Mouse (Mus musculus) megakaryocyte, embryonic 14.5 days (primary cell): ENCODE data around the gene Cpxm2. TPM values are rescaled to one million over a fixed set of nuclear protein-coding genes. Genes with fewer than 3 reads are reported as not detected.

Experiments used
- H3K27me3 ChIP-seq: replicated peaks from 2 replicates; pipeline ENCODE3; 2012; ENCODE audit warnings: inconsistent platforms
- H3K36me3 ChIP-seq: replicated peaks from 2 replicates; pipeline ENCODE3; 2012; ENCODE audit warnings: low read length, inconsistent platforms, mixed read lengths
- H3K4me1 ChIP-seq: 2 replicates; pipeline ENCODE4 v1.6.1; 2012; ENCODE audit warnings: inconsistent platforms
- H3K4me3 ChIP-seq: replicated peaks from 2 replicates; pipeline ENCODE3; 2012; ENCODE audit warnings: moderate library complexity, mild to moderate bottlenecking, inconsistent platforms
- H3K9me3 ChIP-seq: 2 replicates; pipeline ENCODE4 v1.6.1; 2012; ENCODE audit warnings: inconsistent platforms
- FLI1 ChIP-seq: IDR thresholded peaks from 2 replicates; pipeline ENCODE4 v1.6.1; 2012; ENCODE audit warnings: low read length, inconsistent platforms, mixed read lengths
- GATA1 ChIP-seq: IDR thresholded peaks from 3 replicates; pipeline ENCODE4 v1.6.1; 2012; ENCODE audit warnings: mixed read lengths, low read length, inconsistent platforms, borderline replicate concordance
- polyA plus RNA-seq: library from polyadenylated mRNA; stranded (reverse); fragments of >175 nt; gene quantifications from 2 replicates; pipeline ENCODE4 v1.2.3, GENCODE M21; 2012; ENCODE audit warnings: low replicate concordance; ENCODE audit not compliant: insufficient read depth

Gene Cpxm2
- polyA plus RNA-seq, 1 experiment, result not detected

GRCm38 (mm10) chr7:132060116-132060515 lies 94.4 kb downstream of the Cpxm2 start:
- no peak for TF ChIP-seq GATA1
- TF ChIP-seq FLI1, result no peak
- Histone ChIP-seq H3K36me3 (no peaks in the 10 kb centered on the region), H3K9me3 (no peaks in the 10 kb centered on the region), H3K4me1 (no peaks in the 10 kb centered on the region), H3K4me3 (no peak overlapping the region), H3K27me3 (no peaks in the 10 kb centered on the region)

DNA sequence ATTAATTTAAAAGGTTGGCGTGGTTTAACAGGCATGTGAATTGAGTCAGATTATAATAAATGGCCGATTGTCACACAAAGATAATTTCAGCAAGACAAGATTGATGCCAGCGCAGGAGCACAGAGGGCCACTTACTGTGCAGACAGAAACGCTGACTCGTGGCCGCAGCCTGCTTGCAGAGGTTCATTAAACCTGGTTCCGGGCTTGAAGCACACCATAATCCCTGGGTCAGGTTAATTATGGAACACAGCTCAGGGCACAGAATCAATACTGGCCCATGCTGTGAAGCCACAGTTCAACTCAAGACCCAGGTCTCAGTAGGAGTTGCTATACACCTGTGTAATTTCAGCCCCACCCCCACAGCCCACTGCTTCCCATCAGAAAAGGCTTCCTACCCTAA lies 98.0 kb downstream of the Cpxm2 start:
- no peaks in the 10 kb centered on the region for H3K4me1 ChIP-seq
- no peak overlapping the region for H3K4me3 ChIP-seq
- no peaks in the 10 kb centered on the region for H3K36me3 ChIP-seq
- TF ChIP-seq FLI1, result no peak
- TF ChIP-seq GATA1, result no peak
- no peaks in the 10 kb centered on the region for H3K27me3 ChIP-seq
- H3K9me3 ChIP-seq, result peaks cover 3% of the 10 kb centered on the region; the same call in 1 of the 2 replicates

GRCm38 (mm10) chr7:132046662-132047061 lies 107.9 kb downstream of the Cpxm2 start:
- no peaks in the 10 kb centered on the region for H3K9me3 ChIP-seq

GRCm38 (mm10) chr7:132031940-132032531 lies 122.5 kb downstream of the Cpxm2 start:
- Histone ChIP-seq H3K27me3 (no peaks in the 10 kb centered on the region), H3K4me1 (no peaks in the 10 kb centered on the region), H3K4me3 (no peak overlapping the region), H3K9me3 (peaks cover 9% of the 10 kb centered on the region), H3K36me3 (no peaks in the 10 kb centered on the region)
- TF ChIP-seq FLI1 (no peak), GATA1 (no peak)

More at GRCm38 (mm10) chr7:132046662-132047061, 107.9 kb downstream of the Cpxm2 start:
- Histone ChIP-seq H3K27me3 (no peaks in the 10 kb centered on the region), H3K4me3 (no peak overlapping the region), H3K36me3 (no peaks in the 10 kb centered on the region), H3K4me1 (no peaks in the 10 kb centered on the region)
- TF ChIP-seq GATA1, result no peak
- TF ChIP-seq FLI1, result no peak

GRCm38 (mm10) chr7:132026671-132027070 lies 127.9 kb downstream of the Cpxm2 start:
- H3K4me3 ChIP-seq, result no peak overlapping the region
- TF ChIP-seq GATA1 (no peak), FLI1 (no peak)
- no peaks in the 10 kb centered on the region for H3K4me1 ChIP-seq
- no peaks in the 10 kb centered on the region; the same call in 1 of the 2 replicates for H3K9me3 ChIP-seq
- H3K27me3 ChIP-seq, result no peaks in the 10 kb centered on the region
- H3K36me3 ChIP-seq, result no peaks in the 10 kb centered on the region

GRCm38 (mm10) chr7:132025591-132025990 lies 128.9 kb downstream of the Cpxm2 start:
- H3K27me3 ChIP-seq, result no peaks in the 10 kb centered on the region
- no peak overlapping the region for H3K4me3 ChIP-seq
- H3K36me3 ChIP-seq, result no peaks in the 10 kb centered on the region
- H3K9me3 ChIP-seq, result no peaks in the 10 kb centered on the region; the same call in 1 of the 2 replicates
- H3K4me1 ChIP-seq, result no peaks in the 10 kb centered on the region
- TF ChIP-seq FLI1, result no peak
- no peak for TF ChIP-seq GATA1

DNA sequence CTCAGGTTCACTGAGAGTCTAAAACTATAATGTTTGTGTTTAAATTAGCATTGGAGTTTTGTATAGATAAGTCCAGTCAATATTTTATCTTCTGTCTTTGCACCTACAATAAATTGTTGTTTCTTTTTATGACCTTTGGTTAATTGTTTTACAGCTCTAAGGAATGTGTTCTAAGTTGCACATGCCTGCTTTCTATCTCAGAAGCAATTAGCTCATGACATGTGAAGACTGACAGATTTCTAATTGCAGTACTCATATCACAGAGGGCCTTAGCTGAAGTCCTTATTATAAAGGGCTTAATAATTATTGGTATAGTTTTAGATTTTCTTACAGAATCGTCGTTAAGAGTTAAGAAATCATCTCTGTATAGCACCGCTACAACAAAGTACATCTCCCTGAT lies 138.6 kb downstream of the Cpxm2 start:
- Histone ChIP-seq H3K4me1 (no peaks in the 10 kb centered on the region), H3K4me3 (no peak overlapping the region), H3K9me3 (no peaks in the 10 kb centered on the region), H3K36me3 (no peaks in the 10 kb centered on the region), H3K27me3 (no peaks in the 10 kb centered on the region)
- TF ChIP-seq GATA1 (no peak), FLI1 (no peak)

GRCm38 (mm10) chr7:132015193-132015592 lies 139.3 kb downstream of the Cpxm2 start:
- no peaks in the 10 kb centered on the region for H3K4me1 ChIP-seq
- TF ChIP-seq GATA1, result no peak
- TF ChIP-seq FLI1, result no peak
- H3K27me3 ChIP-seq, result no peaks in the 10 kb centered on the region
- H3K9me3 ChIP-seq, result no peaks in the 10 kb centered on the region
- H3K36me3 ChIP-seq, result no peaks in the 10 kb centered on the region
- no peak overlapping the region for H3K4me3 ChIP-seq

GRCm38 (mm10) chr7:132013970-132014369 lies 140.6 kb downstream of the Cpxm2 start:
- Histone ChIP-seq H3K4me3 (no peak overlapping the region), H3K4me1 (no peaks in the 10 kb centered on the region), H3K9me3 (no peaks in the 10 kb centered on the region), H3K36me3 (no peaks in the 10 kb centered on the region), H3K27me3 (no peaks in the 10 kb centered on the region)
- TF ChIP-seq GATA1 (no peak), FLI1 (no peak)

DNA sequence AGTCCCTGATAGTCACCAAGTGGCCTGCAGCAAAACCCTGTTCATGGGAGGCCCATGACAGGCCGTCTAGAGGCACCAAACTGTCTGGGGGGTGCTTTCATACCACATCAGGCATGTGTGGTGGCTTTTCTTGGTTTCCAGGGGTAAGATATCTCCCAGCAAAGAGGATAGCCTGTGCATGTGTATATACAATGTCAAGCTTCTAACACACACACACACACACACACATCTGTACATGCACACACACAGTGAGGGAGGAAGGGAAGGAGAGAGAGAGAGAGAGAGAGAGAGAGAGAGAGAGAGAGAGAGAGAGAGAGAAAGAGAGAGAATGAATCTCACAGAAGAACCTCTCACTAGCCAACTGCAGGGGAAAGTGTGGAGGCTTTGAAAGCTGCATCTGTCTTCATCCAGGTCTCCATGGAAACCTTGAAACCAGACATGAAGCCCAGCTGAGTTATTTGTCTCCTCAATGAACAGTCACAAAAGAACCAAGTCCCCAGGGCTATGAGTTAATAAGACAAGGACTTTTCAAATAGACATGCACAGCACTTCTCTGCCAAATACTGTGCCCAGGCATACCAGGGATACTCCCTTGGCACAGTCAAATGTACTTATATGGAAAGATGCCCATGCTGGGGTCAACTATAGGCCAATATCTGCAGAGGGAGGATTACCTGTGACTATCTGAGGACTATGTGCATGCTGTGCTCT lies 141.4 kb downstream of the Cpxm2 start:
- Histone ChIP-seq H3K36me3 (no peaks in the 10 kb centered on the region), H3K4me3 (no peak overlapping the region), H3K4me1 (no peaks in the 10 kb centered on the region), H3K27me3 (no peaks in the 10 kb centered on the region), H3K9me3 (no peaks in the 10 kb centered on the region)
- TF ChIP-seq FLI1 (no peak), GATA1 (no peak)
